Mouse (Mus musculus): ENCODE data around the gene Sel1l. TPM values are rescaled to one million over a fixed set of nuclear protein-coding genes. Genes with fewer than 3 reads are reported as not detected.

Sel1l gene
- 10 to 100 TPM; 38.8 to 40.7 TPM for total RNA-seq (2021)
- long read RNA-seq, experiment 1, full-length matches to known transcripts, result 2 of 9 reads
- long read RNA-seq, experiment 1, partial matches to known transcripts, result 2 of 9 reads
- long read RNA-seq, experiment 1, other reads (novel, unspliced or antisense), result 5 of 9 reads
- long read RNA-seq, experiment 2, full-length matches to known transcripts, result 9 of 19 reads
- long read RNA-seq, experiment 2, partial matches to known transcripts, result 2 of 19 reads
- long read RNA-seq, experiment 2, other reads (novel, unspliced or antisense), result 8 of 19 reads

DNA sequence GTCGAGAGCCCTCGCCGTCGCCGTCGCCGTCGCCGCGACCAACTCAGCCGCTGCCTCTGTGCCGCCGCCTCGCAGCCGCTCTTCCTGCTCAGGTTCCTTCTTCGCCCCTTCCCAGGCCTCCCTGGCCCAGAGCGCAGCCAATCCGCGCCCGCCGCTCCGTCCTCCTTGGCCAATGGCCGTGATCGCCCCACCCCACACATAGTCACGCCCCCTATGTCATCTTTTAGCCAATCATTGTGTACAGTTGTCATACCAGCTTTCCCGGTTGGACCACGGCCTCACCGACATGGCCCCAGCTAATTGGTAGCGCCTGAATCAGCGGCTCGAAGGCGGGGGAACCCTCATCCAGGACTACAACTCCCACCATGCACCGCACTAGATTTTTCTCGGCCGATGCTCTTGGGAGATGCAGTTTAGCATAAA lies at the start of gene Sel1l:
TSS of gene Sel1l (minus strand) at position 113 of the 423 bp plus-strand sequence.
- peak; percentile 99 for DNase-seq

DNA sequence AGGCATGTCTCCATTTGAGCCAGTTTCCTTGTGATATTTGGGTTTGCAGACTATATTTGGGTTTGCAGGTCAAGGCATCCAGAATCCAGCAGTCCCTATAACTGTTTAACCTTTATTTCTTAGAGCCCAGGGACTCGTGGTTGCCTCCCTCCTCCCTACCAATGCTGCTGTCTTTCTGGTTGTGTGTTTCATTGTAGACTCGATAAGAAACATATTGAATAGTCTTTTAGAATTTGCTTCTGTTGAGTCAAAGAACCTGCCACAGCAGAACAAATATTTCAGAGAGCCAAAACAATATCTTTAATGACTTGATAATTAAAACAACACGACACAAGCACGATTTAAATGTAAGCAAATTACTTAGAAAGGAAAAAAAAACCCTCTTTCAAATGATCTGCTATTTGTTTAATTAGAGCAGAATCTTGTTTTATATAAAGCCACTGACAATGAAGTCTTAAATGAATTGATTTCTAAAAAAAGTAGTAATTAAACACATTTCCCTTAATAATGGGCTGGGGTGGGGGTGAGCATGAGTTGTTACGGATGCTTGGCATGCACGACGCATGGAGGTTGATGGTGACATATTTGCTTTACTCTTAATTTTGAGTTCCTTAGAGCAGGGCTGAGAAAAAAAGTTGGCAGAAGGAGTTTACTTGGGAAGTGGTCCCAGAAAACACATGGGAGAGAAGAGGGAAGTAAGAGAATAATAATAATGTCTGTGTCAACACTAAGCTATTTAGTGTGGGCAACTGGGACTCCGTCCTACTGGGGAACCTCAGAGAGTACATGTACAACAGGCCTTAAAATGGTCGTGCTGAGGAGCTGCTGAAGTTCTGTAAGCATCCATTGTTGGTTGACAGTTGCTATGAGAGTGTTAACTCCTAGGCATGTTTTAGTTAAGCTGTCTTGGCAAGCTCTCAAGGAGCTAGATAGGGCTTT lies 43.9 kb upstream of the Sel1l start:
- DNase-seq, result no peak

DNA sequence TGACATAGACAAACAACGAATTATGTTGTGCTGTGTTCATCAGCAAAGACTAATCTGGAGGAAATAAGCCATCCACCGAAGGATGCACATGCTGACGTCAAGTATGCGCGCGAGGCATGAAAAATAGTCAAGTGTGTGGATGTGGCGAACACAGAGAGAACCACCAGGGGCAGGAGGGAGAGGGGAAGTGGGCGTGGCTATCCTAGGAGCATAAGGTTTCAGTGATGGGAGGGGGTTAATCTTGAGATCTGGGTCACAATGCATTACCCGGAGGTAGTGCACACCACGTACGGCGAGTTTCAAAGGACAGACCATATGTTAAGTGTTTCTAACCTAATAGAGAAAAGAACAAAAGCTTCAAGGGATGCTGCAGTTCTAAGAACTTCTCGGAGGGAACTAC lies 31.5 kb upstream of the Sel1l start:
- no peak for DNase-seq

DNA sequence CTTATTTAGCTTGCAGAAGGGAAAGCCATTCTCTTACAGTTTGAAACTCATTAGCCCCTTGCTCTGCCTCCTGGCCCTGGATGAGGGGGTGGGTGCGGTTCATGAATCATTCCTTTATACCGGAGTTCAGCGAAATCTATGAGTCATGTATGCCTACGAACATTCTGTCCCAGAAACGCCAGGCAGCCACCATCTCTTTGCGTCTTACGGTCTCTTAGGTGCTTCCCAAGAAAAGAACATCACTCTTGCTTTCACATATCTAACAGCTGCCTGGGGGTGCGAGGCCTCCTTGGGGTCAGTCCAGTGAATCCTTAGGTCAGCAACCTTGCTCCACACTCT lies 29.9 kb upstream of the Sel1l start:
- peak; percentile 26 for DNase-seq

DNA sequence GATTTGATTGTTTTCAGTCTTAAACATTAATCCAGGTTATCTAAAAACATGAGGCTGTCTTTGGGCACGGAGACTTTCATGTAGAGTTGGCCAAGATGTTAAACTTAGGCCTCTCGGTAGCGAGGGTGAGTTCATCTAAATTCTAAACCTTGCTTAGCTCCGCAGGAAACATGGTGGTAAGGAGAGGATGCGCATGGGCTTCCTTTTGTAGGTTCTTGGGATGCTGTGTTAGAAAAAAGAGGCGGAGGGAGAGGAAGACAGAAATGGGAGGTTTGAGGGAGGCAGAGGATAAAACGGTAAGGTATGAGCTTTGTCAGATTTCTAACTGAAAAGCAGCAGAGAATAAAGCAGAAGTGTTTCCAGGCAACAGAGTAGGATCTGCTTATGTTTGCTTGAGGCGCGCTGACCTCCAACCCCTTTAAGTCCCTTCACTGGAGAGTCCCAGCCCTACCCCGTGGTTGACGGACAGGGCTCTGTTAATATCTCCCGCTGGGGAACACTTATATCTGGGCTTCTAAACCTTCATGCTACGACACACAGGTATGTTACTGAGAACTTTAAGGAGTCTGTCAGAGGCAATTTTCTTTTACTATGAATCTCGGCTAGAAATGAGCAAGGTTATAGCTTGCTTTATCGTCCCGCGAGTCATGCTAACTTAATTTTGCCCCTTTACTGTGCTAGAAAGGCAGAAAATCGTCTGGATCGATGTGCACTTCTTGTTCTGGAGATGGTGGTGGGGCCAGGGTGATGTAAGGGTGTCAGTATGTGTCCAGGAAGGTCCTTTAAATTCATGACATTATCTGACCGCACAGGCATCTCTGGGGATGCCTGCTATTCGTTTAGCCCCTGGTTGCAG lies 29.3 kb upstream of the Sel1l start:
- no peak for DNase-seq

DNA sequence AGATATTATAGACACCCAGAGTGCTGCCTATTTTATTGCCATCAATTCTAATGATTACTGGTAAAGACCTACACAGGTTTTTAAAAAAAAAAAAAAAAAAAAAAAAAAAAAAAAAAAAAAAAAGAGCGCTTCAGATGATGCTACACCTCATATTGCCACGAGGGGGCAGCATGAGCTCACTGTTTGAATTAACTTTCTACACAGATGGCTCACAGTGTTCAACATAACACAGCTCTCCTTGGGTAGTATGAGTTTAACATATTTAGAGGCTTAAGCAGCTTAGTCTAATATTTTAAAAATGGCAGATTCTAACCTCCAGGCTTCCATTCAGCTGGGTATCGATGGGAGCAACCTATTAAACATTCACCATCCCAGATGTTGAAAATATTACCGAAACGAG lies 28.7 kb upstream of the Sel1l start:
- DNase-seq, result no peak

DNA sequence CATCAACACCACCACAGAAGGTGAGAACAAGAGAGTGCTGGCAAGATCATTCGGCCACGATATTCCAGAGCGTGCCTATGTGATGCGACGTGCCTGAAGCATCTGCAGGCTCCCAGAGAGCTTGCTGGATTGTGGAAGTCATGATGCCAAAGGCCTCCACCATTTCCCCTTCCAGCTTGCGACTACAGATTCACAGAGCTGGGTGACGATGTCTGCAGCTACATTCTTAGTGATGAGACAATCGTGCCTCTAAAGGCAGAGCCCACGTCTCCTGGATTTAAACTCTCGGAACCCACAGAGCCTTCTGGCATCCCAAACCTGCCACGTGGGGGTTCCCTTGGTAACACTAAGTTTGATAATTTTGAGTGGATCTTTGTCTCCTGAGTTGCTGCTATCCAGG lies 21.7 kb upstream of the Sel1l start:
- DNase-seq, result no peak

DNA sequence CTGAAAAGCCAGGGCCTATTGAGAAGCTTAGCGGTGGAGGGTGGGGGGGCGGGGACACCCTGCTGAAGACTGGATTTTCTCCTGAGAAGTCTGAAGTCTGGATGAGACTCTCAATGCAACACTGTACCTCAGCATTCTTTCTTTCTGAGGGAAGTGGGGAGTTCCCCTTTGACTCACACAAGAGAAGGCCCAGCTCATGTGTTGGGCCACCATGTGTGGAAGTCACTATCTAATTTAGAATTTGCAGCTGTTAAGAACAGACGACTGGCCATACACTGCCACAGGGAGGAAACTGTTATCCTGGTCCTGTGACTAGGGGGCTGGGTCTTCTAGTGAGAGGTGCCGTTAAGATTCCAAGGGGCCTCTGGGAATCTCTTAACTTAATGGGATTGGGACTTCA lies 20.4 kb upstream of the Sel1l start:
- no peak for DNase-seq

DNA sequence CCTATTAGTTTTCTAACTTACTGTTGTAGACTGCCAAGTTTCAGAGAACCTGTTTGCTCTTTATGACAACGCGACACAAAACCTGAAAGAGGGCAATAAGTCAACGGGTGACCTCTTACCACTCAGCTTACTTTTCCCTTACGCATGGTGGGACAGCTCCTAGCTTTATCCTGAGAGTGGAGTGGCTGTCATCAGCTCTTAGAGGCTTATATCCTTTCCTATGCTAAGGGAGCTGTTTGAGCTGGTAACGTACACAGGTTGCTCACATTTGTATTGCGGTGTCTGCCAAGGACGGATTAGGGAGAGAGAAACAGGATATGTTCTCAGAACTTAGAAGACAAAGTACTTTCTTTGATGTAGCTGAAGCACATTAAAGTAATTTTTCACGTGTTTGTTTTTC lies 5.4 kb upstream of the Sel1l start:
- DNase-seq, result no peak

DNA sequence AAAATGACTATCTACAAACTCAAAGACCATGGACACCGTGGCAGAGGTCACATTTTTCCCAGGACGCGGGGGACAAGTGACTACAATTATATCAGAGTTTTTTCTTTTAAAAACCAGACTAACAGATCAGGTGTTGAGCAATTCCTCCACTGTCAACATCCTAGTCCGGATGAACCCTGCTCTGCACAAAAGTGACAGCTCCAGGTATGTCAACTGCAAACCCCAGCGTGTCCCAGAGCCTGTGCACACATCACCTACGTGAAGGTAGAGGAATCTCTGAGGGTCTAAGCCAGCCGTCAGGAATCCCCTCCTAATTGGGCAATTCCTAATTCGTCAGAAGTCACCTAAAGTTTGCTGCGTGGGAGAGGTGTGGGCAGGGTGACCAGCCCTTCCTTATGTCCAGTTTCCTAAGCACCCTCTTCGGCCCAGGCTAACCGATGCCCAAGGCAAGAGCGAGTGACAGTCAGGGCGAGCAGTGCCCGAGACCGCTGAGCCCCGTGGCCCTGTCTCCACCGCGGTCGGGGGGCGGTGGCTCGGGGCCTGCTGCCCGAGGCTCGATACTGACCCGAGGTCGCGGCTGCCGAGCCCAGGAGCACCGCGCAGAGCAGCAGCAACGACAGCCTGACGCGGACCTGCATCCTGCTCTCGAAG lies 438 bp downstream of the Sel1l start:
- no peak for DNase-seq

DNA sequence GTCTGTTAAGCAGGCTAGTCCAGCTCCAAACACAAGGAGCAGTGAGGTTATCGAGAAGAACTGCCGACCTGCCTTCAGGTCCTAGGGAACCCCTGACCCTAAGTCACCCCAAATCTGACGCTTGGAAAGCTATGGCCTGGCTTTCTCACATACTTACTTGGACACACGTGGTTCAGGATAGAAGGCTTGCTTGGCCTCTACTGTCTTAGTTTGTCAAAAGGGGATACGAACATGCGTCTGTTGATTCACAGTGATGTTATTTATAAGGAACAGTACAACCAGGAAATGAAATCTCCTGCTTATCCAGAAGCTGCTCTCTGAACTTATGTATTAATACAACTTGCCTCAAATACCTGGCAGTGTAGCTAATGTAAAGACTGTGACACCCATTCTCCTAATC lies 2.9 kb downstream of the Sel1l start:
- no peak for DNase-seq

DNA sequence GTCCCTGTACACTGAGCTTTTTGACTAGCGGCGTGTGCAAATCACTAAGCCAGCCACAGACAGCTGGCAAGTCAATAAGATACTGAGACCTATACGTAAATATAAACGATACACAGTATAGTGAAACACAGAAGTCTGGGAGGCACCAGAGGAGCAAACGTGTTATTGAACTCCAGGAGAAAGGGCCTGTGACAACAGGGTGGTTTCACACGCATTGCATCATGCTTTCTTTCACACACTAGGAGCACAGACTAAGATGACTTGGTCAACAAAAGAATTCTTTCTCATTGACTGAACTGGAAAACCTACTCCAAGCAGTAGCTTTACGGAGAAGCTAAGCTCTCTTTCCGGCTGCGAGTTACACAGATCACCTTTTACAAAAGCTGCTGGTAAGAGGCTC lies 3.6 kb downstream of the Sel1l start:
- DNase-seq, result no peak

DNA sequence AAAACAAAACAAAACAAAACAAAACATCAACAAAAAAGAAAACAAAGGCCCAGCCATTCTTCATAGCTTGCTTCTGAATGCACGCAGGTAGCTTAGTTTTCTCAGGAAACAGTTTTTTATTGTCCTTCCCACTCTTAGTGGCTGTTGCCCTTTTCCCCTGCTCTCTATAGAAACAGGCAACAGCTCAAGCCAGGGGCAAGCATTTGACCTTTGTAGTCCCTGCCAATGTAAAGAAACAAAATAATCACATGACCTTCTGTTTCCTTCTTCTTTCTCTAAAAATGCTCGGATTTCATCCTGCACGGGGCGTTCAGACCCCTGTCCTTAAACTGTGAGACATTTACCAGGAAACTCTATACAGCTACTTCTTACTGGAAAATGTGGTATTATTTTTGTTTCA lies 4.4 kb downstream of the Sel1l start:
- no peak for DNase-seq

DNA sequence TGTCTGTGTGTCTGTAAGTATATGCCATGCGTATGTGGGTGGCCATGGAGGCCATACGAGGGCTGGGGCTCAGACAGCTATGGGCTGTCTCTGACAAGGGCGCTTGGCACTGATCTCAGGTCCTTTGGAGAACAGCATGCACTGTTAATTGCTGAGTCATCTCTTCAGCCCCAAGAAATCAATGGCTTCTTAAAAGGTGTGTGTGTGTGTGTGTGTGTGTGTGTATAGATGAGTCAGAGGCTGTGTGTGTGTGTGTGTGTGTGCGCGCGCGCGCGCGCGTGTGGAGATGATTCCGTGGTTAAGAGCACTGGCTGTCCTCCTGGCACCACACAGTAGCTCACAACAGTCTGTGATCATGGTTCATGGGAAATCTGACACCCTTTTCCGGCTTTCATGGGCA lies 5.1 kb downstream of the Sel1l start:
- no peak for DNase-seq

DNA sequence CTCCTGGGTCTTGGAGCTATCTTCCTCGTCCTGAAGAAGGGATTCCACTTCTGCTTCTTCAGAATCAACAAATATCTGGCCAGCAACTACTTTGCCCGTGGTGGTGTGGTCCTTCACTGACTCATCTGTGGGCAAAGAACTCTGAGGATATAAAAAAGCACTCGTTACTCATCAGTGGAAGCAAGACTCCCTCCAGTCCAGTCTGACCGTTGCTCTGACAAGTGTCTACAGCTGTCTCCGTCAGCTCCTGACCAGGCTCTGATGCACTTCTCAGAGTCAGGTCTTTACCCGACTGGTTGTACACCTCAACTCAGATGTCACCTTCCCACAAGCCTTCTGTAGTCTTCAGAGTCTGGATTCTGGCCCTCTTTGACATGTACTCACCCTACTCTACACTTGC lies 7.2 kb downstream of the Sel1l start:
- DNase-seq, result no peak

DNA sequence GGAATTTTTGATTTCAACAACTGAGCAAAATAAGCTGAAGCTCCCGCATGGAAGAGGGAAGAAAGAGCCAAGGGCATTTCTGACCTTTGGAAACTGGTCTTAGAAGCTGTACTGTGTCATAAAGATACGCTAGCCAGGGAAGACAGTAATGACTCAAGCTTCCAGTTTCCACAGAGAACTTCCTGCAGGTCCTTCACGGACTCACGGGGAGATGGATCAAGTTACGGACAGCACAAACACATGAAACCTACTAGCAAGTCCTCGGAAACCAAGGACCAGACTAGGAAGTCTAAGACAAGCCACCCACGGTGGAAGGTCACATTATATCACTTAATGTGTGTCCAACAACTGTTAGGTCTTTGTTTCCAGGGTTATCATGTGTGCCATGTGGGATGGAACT lies 10.7 kb downstream of the Sel1l start:
- no peak for DNase-seq

DNA sequence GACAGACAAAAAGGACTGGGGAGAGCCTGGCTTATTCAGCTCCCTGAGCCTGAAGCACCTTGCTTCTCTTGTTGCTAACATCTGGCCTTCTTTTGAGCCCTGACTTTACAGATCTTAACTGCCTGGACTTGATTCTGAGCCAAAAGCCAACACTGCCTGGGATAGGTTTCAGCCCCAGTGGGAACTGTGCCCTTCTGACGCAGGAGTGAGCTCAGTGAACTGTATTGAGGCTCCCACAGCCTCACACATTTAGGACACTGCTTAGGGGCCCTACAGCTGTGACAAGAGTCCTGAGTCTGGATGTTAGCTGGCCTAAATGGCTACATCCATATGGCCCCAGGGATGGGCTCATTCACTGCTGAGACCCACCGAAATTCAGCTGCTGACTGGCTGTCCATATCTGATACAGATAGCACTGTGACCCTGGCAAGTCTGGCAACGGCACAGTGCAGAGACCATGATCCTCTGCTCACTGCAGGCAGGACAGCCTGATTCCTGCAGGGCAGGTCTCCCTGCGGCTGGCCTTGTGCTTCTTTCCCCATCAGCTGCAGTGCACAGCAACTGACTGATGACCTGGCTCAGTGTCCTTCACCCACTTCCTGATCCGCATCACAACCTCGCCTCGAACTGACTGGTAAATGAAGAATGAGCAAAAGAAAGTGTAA lies 11.4 kb downstream of the Sel1l start:
- DNase-seq, result no peak

DNA sequence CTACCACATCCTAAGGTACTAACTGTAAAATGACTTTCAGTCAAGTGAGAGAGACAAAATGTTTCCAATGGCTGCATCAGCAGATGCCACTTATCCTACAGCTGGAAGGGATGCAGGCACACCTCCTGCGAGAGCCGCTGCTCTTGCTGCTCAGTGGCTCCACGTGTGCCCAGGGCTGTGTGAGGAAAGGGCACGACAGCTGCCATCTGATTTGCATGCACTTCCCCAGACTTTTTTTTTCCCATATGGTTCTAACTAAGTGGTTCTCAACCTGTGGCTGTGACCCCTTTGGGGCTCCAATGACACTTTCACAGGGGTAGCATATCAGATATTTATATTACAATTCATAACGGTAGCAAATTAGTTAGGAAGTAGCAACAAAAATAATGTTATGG lies 15.0 kb downstream of the Sel1l start:
- no peak for DNase-seq

DNA sequence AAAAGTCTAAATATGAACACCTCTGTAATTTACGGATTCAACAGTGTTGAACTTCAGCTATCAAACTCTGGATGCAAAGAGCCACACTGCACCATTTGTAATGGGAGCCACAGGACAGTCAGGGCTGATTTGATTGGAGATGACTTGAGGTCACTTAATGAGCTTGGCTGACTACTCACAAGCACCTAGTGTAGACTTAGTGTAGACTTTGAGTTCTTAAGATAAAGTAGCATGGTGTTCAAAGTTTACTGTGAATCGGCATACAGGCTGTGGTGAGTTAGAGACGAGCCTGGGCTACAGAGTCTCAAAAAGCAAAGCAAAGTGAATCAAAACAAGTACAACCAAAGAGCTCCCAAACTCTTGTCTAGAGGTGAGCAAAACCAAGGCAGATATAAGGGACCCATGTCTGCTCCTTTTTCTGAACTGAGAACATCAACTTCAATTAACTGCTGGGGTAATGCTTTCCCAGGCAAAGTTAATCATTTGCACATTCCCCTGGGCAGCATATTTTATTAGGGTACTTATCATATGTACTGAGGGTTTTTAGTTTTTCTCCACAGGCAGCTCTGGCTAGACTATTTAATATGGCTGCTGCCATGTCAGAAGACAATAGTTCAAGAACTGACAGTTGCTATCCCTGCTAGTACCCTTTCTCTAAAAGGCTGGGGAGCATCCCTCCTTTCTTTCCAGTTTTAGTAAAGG lies 15.6 kb downstream of the Sel1l start:
- no peak for DNase-seq

DNA sequence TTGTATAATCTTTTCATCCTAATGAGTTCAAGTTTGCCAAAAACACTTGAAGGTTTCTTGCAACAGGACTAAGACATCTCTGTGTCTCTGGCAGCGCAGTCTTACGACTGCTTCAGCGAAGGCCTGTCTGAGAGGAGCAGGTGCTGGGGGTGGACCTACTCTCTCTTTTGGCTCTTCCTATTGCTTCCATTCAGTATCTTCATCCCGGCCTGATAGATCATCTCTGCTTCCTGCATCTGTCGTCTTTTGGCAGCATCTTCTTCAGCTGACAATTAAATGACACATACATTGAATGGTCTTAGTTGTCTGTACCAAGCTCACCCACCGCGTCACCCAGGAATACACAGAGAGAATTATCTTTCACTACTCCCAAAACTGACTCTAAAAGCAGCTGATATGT lies 17.5 kb downstream of the Sel1l start:
- DNase-seq, result no peak

DNA sequence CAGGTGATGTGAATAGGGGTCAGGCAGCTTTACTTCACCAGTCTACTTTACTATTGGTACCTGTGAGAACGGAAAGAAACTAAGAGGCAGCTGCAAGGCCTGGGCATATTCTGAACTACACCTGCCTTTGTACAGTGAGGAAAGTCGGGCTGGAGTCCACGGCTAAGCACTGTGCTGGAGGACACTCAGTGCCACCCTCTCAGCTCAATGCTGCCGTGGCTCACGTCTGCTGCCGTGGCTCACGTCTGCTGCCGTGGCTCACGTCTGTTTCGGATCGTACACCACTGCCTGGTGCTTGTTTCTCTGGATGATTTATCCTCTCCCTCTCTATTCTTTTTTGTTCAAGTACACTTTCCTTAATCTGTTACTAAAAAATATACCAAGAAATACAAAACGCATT lies 28.5 kb downstream of the Sel1l start:
- DNase-seq, result no peak
